Mouse (Mus musculus) liver, adult (tissue): ENCODE results near the gene Polh.

Experiments used
- GATA4 ChIP-seq: IDR thresholded peaks from 2 replicates; pipeline ENCODE4 v1.6.1; 2014; ENCODE audit warnings: mild to moderate bottlenecking, low read length; ENCODE audit not compliant: insufficient replicate concordance

The Polh gene

GRCm38 (mm10) chr17:46202421-46203071 is at the start of gene Polh, which contains the start of gene Xpo5:
Gene Polh (minus strand): TSS chr17:46202645.
Gene Xpo5 (plus strand): TSS chr17:46202782.
- peak; percentile 18; the same call in 1 of the 2 replicates for TF ChIP-seq GATA4

- TF ChIP-seq GATA4 = no peak
Measured at GRCm38 (mm10) chr17:46251174-46251573, 48.7 kb upstream of the Polh start.

- no peak for TF ChIP-seq GATA4
Measured at GRCm38 (mm10) chr17:46248189-46248522, 45.7 kb upstream of the Polh start.

GRCm38 (mm10) chr17:46247512-46248188 is 45.2 kb upstream of the Polh start, which contains the start of the genes Polr1c and Yipf3:
Gene Polr1c (minus strand): TSS chr17:46248054.
Gene Yipf3 (plus strand): TSS chr17:46248080.
- TF ChIP-seq GATA4 = peak; percentile 77; the same call in 1 of the 2 replicates

GRCm38 (mm10) chr17:46244579-46244978 is 42.1 kb upstream of the Polh start:
- TF ChIP-seq GATA4 = no peak

GRCm38 (mm10) chr17:46243624-46244023 is 41.2 kb upstream of the Polh start:
- no peak for TF ChIP-seq GATA4

- no peak for TF ChIP-seq GATA4
Measured at GRCm38 (mm10) chr17:46242993-46243392, 40.5 kb upstream of the Polh start.

GRCm38 (mm10) chr17:46242274-46242673 is 39.8 kb upstream of the Polh start:
- no peak for TF ChIP-seq GATA4

- no peak for TF ChIP-seq GATA4
Measured at GRCm38 (mm10) chr17:46241471-46241870, 39.0 kb upstream of the Polh start.

GRCm38 (mm10) chr17:46239516-46240114 is 37.2 kb upstream of the Polh start:
- TF ChIP-seq GATA4 = no peak

GRCm38 (mm10) chr17:46237480-46237879 is 35.0 kb upstream of the Polh start:
- TF ChIP-seq GATA4 = no peak

- TF ChIP-seq GATA4 = no peak
Measured at GRCm38 (mm10) chr17:46237079-46237478, 34.6 kb upstream of the Polh start.

GRCm38 (mm10) chr17:46236067-46236466 is 33.6 kb upstream of the Polh start:
- TF ChIP-seq GATA4 = no peak

GRCm38 (mm10) chr17:46227576-46227975 is 25.1 kb upstream of the Polh start:
- TF ChIP-seq GATA4 = no peak

GRCm38 (mm10) chr17:46221601-46222000 is 19.2 kb upstream of the Polh start:
- TF ChIP-seq GATA4 = no peak

- TF ChIP-seq GATA4 = no peak
Measured at GRCm38 (mm10) chr17:46210550-46210949, 8.1 kb upstream of the Polh start.
